Mouse (Mus musculus) ovary, postnatal 10 days (tissue): ENCODE results near the gene Gm11634.
"Not testable (repeated sequence)": the region's sequence is repeated elsewhere in the genome, so short reads cannot be mapped to it uniquely, and the experiment has no call there.

ENCODE experiments used
- DNase-seq: peaks from one replicate; pipeline ENCODE4 v3.0.0; 2022; ENCODE audit warnings: low spot score

Gene Gm11634

DNA sequence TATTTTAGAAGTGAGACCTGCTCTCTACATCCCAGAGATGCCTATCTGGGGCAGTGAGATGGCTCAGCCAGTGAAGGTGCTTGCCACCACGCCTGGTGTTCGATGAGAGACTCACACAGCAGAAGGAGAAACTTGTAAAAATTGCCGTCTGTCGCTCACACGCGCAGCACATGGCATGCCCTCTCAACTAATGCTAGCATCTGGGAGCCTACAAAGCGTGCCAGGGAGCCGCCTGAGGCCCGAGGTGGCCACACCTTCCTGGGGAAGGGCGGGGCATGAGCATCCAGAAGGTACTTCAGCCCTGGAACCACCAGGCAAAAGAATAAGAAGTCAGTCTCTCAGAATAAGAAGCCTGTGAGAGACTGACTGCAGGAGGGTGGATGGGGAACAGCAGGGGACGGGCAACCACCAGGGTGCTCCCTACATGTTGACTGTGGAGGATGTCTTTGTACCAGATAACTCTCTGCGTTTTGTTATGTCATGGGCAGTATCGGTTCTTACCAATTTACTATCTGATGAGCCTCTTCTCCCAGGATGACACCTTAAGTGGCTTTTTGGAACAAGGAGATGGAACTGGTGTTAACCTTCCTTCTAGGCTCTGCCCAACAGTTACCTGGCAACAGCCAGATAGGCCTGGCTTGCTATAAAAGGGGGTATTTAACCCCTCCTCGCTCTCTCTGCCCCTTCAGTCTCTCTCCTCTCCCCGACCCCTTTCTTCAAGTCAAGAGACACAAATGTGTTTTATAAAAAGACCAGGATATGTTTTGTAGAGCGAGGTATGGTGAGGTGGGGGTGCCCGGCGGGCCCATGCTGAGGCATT is 18.1 kb upstream of the Gm11634 start:
- no peak for DNase-seq

DNA sequence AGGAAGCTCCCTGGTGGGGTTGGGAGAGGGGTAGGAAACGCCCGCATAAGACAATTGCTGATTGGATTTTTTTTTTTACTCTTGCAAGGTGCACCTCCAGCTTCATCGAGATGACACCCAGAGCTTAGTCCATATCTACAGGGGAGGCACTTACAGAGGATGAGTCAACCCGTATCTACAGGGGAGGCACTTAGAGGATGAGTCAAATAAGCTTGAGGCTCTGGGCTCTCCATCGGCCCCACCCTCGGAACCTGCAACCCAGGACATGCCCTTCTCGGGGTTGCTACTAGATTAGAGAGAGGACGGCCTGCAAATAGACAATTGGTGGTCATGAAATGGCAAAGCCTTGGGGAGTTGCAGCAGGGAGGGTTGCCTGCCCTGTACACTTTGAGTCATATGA is 17.0 kb upstream of the Gm11634 start:
- no peak for DNase-seq

DNA sequence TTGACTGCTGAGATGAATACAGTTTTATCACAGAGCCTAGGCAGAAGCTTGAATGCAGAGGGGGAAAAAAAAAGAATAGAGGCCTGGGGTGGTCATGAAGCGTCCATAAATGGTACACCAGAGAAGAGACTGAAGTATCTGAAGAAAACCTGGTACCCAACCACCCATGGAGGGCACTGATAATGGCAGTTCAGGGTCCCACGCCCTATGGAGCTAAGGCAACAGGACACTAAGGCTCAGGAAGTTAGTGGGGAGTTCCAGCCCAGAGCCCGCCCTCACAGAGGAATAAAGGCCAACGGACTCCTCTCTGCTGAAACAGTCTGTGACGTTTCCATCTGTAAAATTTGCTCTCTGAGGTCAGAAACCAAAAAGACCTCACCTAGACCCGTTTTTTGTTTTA is 16.3 kb upstream of the Gm11634 start:
- DNase-seq: no peak

DNA sequence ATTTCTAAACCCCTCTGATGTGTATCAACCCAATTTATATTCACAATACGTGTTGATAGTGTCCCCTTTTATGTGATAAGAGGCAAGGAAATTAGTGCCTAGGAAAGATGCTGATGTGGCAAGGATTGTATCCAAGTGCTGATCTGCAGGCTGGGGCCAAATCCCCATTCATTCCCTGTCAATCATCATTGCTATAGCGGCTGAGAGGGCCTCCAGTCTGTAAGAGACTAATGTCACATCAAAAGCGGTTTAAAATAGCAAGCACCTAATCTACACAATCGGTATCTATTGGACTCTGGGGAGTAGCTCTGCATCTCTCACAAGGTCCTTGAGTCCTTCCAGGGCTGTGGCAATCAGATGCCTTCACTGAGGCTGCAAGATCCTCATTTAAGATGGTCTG is 15.1 kb upstream of the Gm11634 start:
- no peak for DNase-seq

DNA sequence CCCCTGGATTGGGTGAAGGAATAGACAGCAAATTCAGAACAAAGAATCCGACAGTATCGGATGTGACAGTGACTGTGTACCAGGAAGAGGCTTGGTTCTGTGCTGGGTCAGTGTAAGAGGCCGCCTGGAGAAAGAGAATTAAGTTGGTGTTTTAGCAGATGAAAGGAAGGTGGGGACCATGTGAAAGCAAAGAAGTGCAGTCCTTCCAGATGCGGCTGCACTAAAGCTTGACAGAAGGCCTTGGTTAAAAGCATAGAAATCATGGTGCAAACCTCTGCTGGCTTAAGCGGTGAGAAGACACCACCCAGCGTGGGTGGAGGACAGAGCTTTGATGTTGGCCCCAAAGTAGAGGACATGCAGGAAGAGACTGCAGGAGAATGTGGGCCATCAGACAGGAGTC is 14.5 kb upstream of the Gm11634 start:
- no peak for DNase-seq

DNA sequence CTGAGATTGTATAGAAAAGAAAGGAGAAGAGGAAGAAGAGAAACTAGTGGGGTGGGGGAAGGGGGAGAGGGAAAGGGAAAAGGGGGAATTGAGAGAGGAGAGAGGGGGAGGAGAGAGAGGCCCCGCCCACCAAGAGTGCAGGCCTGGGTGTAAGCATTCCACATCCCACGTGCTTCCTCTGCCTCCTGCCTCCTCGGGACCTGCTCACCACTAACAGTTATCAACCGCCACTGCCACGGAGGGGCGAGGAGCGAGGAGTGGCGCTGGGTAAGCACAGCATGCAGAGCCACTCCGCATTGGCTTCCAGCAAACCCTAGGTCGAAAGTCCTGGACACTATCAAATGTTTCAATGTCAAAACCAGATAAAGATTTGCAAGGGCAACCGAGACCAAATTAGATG is 11.4 kb upstream of the Gm11634 start:
- no peak for DNase-seq

DNA sequence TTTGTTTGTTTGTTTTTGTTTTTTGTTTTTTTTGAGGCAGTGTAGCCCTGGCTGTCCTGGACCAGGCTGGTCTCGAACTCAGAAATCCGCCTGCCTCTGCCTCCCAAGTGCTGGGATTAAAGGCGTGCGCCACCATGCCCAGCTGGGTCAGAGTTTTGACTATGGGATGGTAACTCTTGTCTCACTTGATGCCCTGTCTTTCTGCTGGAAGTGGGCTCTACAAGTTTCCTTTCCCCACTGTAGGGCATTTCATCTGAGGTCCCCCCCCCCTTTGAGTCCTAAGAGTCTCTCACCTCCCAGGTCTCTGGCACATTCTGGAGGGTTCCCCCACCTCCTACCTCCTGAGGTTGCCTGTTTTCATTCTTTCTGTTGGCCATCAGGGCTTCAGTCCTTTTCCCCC is 8.1 kb upstream of the Gm11634 start:
- DNase-seq: not testable (repeated sequence)

DNA sequence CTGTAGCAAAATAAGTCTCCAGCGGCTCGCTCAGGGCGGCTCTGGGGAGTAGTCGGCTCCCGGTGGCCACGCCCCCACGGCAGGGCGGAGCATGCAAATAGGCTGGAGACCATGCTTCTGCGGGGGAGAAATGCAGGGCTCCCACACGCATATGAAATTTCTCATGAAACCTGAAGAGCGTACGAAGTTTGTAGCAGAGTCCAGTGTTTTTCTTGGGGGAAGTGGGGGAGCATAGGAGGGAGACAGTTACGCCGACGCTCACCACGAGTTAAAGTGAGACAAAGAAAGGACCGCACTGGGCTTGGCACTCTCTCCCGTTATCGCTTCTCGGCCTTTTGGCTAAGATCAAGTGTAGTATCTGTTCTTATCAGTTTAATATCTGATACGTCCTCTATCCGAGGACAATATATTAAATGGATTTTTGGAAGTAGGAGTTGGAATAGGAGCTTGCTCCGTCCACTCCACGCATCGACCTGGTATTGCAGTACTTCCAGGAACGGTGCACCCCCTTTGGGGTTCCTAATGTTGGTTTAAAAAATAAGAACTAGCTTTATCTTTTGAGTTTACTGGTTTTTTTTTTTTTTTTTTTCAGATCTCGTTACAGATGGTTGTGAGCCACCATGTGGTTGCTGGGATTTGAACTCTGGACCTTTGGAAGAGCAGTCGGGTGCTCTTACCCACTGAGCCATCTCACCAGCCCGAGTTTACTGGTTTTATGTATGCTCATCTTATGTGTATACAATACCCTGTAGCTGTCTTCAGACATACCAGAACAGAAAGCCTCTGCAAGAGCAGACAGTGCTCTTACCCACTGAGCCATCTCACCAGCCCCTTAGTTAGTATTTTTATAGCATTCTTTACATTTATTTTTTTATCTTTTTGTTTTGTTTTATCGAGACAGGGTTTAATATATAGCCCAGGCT is 5.7 kb upstream of the Gm11634 start:
- DNase-seq: peak; percentile 33

DNA sequence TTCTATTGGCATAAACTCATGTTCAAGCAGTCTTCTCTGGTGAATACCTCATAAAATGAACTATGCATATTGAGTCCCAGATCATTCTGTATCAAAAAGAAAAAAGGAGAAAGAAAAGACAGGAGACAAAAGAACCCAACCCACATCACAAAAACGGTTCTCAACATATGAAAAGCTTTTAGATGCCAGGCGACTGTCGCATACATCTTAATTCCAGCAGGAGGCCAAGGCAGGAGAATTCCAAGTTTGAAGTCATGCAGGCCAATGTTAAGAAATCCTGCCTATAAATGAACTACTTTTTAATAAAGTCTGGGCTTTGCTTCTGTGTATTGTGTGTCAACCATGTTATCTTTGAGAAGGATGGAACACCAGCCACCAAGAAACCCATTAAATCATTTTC is 5.1 kb upstream of the Gm11634 start:
- no peak for DNase-seq

DNA sequence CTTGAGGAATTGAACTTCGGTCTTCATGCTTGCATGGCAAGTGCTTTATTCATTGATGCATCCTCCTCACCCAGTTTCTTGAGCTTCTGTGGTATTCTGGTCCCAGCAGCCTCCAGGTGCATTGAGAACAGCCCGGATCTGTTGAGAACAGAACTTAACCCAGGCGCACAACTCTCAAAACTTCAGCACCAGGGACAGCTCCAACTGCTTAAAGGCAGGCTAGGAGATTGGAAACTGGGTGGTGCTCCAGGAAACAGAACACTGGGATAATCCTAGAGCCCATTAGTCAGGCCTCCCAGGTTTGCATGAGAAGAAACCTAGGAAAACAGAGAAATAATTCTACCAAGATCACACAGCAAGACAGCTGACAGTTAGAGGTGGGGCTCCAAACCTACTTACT is 3.4 kb upstream of the Gm11634 start:
- peak; percentile 46 for DNase-seq

DNA sequence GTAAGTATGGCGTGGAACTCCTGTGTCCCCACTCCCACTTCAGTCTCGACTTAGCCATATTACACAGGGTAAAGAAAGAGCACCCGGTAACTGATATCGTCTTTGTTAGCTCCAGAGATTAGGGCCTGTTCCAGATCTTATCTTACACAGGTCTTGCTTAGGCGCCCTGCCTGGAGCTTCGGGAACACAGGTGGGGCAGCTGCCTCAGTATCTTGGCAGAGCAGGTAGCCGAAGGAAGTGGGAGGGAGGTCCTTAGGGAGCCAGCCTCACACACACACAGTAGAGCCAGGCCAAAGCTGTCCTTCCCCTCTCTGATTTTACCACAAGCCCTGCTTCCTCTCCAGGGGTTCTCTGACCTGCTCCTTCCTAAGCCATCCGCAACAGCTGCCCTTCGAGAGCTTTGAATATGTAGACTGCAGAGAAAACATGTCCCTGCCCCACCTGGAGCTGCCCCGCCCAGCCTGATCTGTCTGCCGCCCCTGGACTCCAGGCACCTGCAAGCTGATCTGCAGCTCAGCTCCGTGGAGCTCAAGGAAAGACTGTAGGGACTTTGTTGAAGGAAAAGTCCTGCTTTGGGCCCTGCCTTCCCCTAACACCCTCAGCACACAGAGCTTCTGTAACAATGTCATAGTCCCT is 8.9 kb downstream of the Gm11634 start:
- no peak for DNase-seq

DNA sequence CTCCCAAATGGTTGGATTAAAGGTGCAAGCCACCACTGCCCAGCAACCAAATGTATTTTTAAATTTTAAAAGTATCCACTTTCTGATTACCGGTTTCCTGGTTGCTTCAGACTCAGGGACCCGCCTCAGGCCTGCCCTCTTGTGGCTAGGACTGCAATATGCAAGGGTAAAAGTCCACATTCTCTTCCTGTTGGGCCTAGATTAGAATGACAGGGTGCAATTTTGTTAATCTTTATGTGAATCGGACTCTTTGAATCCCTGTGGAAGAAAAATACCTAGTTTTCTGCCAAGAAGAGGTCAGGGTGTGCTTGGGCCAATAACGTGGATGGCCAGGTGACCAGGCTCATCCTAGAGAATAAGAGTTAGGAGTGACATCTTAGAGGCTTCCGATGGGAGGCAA is 9.6 kb downstream of the Gm11634 start:
- DNase-seq: no peak

DNA sequence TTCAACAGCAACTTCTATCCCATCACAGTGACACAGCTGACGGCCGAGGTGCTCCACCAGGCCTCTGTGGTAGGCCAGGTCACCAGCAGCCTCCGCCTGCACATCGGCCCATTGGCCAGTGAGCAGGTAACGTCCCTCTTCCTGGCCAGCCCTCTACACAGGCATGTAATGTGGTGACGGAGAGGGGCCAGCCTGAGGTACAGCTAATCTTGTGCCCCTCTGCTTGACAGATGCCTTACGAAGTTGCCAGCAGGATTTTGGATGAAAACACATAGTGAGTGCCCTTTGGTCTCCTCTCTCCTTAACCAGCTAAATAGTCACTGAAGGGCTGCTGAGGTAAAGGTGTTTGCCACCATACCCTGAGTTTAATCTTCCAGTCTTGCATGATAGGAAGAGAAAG is 10.2 kb downstream of the Gm11634 start:
- DNase-seq: no peak

DNA sequence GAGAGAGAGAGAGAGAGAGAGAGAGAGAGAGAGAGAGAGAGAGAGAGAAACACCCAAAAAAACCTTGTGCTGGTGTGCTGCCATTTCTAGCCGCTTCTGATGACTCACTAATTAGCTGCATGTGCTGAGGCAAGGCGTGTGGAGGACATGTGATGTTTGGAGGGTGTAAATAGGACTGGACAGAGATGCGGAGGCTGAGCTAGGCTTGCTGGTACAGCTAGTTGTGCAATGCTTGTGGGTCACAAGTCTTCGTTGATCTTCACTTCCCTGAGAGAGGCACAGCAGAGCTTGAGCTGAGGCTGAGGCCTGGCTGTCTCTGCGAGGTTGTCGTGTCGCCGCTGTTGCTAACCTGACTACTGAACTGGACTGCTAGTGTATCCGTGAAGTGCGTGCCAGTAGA is 11.4 kb downstream of the Gm11634 start:
- no peak for DNase-seq

DNA sequence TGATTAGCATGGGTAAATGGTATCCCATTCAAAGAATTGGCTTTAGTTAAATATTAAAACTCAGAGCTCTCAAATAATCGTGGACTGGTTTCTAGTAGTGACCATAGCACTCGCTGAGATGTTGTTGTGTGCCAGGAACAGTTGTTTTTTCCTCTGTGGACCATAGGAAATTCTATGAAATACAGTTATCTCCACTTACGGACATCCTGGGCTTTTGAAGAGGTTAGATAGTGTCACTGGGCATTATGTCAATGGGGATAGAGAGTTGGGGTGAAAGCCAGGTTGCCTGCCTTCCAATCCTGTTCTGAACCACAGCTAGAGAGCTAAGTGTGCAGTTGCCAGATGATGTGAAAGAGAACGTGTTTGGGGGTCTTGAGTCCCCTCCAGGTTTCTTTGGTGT is 13.3 kb downstream of the Gm11634 start:
- no peak for DNase-seq

DNA sequence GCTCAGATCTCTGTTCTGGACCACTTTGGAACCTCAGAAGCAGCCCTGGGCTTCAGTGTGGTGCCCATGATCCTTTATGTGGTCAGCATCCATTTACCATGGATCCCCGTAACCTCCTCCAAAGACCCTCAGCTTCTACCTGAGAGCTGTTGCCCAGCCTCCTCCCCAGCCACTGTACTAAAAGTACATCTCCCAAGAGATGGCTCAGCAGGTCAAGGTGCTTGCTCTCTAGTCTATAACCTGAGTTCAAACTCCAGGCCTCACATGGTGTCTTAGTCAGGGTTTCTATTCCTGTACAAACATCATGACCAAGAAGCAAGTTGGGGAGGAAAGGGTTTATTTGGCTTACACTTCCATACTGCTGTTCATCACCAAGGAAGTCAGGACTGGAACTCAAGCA is 14.0 kb downstream of the Gm11634 start:
- DNase-seq: not testable (repeated sequence)

DNA sequence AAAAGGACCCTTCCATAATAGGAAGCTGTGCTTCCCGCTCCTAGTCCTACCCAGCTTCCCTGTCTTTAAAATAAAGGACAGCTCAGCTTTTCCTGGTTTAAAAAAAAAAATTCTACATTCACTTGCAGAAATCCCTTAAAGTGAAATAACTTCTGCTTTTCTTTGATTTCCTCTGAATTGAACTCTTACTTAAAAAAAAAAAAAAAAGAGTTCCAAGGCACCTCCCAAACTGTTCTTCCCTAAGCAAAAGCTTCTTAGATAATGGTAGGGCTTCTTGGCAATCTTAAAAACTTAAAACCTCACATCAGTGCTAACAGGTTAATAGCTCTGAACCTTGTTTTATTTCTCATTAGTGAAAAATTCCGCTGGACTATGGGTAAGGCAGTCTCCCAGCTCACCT is 15.9 kb downstream of the Gm11634 start:
- DNase-seq: no peak

DNA sequence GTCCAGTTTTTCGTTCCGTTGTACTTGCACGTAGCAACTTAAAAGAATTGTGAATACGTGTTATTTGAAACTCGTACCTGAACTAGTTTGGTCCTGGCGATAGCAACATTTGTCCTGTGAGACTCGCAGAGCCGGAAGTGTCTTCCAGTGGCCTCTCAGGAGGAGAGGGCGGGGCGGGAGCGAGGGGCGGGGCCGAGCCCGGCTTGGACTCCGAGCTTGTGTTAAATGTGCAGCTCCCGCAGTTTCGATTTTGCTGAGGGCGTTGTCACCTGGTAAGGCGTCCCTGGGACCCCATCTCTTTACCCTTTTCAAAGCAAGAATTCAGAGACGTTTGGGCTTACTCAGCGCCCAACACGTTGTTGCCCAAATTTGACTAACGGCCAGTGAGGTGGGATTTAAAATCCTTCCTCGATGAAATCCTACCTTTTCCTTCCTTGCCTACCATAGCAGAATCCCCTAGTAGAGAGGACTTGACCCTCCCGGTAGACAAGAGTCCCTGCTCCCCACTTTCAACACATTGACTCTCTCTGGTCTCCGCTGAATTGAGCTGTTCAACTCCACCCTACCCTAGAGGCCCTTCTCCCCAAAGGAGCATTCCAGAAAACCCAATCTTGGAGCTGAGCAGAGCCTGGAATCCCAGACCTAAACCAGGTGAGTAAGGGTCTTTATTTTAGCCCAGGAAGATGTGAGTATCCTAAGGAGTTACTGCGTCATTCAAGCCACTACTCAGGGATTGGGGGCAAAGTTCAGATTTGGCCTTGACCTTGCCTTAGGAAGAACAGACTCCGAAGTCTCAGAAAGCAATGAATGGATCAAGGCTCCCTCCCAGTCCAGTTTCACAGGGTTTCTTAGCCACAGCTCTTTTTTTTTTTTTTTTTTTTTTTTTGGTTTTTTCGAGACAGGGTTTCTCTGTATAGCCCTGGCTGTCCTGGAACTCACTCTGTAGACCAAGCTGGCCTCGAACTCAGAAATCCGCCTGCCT is 16.7 kb downstream of the Gm11634 start, which contains the start of gene Tmem106a:
TSS of gene Tmem106a (plus strand) at position 189 of the 982 bp plus-strand sequence.
- peak; percentile 38 for DNase-seq

DNA sequence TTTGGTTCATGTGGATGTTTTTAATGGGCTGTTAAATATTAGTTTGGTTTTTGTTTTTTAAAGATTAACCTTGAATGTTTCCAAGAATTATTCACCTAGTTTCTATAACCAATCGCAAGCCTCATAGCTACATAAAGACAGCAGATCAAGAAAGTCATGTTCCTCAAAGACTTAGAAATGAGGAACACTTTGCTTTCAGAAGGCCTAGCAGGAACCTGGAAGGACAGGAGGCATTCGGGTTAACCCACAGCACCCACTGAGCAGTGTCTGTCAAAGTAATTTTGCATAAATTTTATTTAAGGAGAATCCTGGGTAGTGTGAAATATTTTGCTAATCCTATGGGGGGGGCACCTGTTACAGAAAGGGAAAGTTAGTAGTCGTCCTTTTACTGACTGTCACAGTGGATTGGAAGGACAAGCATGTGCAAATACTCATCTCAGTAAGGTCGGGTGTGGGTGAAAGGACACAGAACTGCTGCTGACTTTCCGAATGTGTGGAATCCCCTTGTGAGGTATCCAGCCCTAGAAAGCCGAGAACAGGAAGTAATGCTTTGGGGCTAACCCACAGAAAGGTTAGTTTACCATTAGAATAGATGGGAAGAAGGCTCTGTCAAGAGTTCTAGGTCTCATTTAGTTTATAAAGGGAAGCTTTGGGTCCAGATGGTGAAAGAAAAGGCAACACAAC is 17.8 kb downstream of the Gm11634 start:
- no peak for DNase-seq

DNA sequence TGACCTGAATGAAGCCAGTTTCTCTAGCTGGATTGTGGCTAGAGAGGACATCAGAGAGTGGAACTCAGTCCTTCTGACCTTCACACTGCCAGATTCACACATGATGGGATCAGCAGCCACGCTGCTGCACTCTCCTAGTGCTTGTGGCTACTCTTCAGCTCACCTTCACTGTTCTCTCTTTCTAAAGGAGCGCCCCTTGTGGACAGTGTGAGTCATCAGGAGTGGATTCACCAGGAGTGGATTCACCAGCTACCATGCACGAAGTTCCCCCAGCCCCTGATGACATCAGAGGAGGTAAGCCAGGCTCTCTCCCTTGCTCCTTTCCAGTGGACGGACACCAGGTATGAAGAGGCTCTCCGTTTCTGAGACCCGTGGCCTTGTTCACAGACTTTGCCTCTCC is 22.9 kb downstream of the Gm11634 start:
- DNase-seq: no peak

DNA sequence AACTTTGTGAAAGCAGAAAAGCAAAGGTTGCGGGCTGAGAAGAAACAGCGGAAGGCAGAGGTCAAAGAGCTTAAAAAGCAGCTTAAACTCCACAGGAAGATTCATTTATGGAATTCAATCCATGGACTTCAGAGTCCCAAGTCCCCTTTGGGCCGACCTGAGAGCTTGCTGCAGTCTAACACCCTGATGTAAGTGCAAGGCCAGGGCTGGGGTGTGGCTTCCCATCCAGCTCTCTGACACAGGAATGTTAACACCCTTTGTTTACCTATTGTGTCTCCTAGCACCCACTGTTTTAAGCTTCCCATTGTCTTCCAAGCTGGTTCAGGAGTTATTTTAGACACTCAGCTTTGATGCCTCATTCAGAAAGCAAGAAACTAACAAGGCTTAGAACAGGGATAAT is 30.6 kb downstream of the Gm11634 start:
- DNase-seq: no peak
